Mouse (Mus musculus) lung, postnatal 0 days (tissue): ENCODE data around the gene Stmn3. TPM values are rescaled to one million over a fixed set of nuclear protein-coding genes. Genes with fewer than 3 reads are reported as not detected.
"Not testable (repeated sequence)": the region's sequence is repeated elsewhere in the genome, so short reads cannot be mapped to it uniquely, and the experiment has no call there.

Experiments
- ATAC-seq: fragments of 200-750 bp; cut with Nextera tagmentation; 2 replicates; pipeline ENCODE4 v1.8.0; 2017; ENCODE audit warnings: moderate library complexity
- DNase-seq: peaks from one replicate; pipeline ENCODE4 v3.0.0-alpha.2; 2016; ENCODE audit warnings: low spot score
- H3K27ac ChIP-seq: fragments of 300-500 bp; sonication (generic); 2 replicates; pipeline ENCODE4 v1.5.1; 2014; ENCODE audit warnings: antibody characterized with exemption, mild to moderate bottlenecking, low read length, mixed read lengths
- H3K27me3 ChIP-seq: fragments of 300-500 bp; sonication (generic); replicated peaks from 2 replicates; pipeline ENCODE4 v1.6.1; 2014; ENCODE audit warnings: low read length, mixed read lengths; ENCODE audit not compliant: insufficient read depth
- H3K36me3 ChIP-seq: fragments of 300-500 bp; sonication (generic); 2 replicates; pipeline ENCODE4 v1.6.1; 2014; ENCODE audit warnings: low read length, mixed read lengths; ENCODE audit not compliant: insufficient read depth
- H3K4me1 ChIP-seq: fragments of 300-500 bp; sonication (generic); 2 replicates; pipeline ENCODE4 v1.6.1; 2014; ENCODE audit warnings: antibody characterized with exemption, low read depth, low read length, mixed read lengths; ENCODE audit not compliant: insufficient read depth
- H3K4me2 ChIP-seq: fragments of 300-500 bp; sonication (generic); replicated peaks from 2 replicates; pipeline ENCODE4 v1.6.1; 2014; ENCODE audit warnings: low read depth, mild to moderate bottlenecking, low read length, moderate library complexity, mixed read lengths
- H3K4me3 ChIP-seq: fragments of 300-500 bp; sonication (generic); 2 replicates; pipeline ENCODE4 v1.5.1; 2014; ENCODE audit warnings: low read depth, low read length
- H3K9ac ChIP-seq: fragments of 300-500 bp; sonication (generic); replicated peaks from 2 replicates; pipeline ENCODE4 v1.6.1; 2014; ENCODE audit warnings: low read depth, mild to moderate bottlenecking
- H3K9me3 ChIP-seq: fragments of 300-500 bp; sonication (generic); 2 replicates; pipeline ENCODE4 v1.6.1; 2016; ENCODE audit warnings: low read length, mixed read lengths
- CTCF ChIP-seq: IDR thresholded peaks from 2 replicates; pipeline ENCODE4 v1.5.1; 2016; ENCODE audit warnings: antibody characterized with exemption, mild to moderate bottlenecking
- EP300 ChIP-seq: IDR thresholded peaks from 2 replicates; pipeline ENCODE4 v1.6.1; 2016; ENCODE audit warnings: antibody characterized with exemption, mild to moderate bottlenecking, control low read depth
- WGBS: fragments of 180-500 bp; shearing (Covaris S2); extraction: QIAGEN DNeasy Blood & Tissue Kit; methylation state at CpG from one replicate; pipeline ENCODE4 v1.1.7; 2014; 5-methylcytosine and 5-hydroxymethylcytosine counted together
- polyA plus RNA-seq: library from polyadenylated mRNA; unstranded; fragments of >200 nt; fragmentation: Nextera tagmentation; extraction: Ambion mirVana; gene quantifications from 2 replicates; pipeline ENCODE4 v1.2.1, GENCODE M21; 2015

Stmn3 gene
- polyA plus RNA-seq, 1 experiment from 2014 or later = 0.95 TPM

DNA sequence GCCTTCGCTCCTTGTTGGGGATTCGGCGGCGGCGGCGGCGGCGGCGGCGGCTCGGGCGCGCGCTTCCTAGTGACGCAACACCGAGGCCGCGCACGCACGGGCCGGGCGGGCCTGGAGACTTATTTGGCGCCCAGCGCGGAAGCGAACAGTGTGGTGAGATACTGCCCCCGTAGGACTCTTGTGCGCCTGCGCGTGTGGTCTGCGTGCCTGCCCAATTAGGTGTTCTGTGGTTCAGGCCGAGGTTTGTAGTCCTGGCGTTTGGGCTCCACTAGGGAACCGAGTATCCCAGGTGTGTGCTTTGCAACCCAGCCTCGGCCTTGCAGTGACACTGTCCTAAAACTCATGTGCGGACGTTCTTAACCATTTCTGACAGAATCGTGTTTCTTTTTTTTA lies 26.3 kb downstream of the Stmn3 start, which contains the start of gene Gmeb2:
Gene Gmeb2 (minus strand): TSS at position 78 of the 393 bp plus-strand sequence.
- WGBS = 6% methylated on average over 34 of the region's 38 CpGs
- H3K9me3 ChIP-seq, H3K27me3 ChIP-seq, H3K36me3 ChIP-seq: not testable (repeated sequence)
- ATAC-seq (peak; percentile 97), DNase-seq (peak; percentile 98)
- peaks cover 11% of the 10 kb centered on the region; the same call in 1 of the 2 replicates for H3K4me1 ChIP-seq
- peak within 1 kb of the TSS; percentile 75 for H3K4me3 ChIP-seq
- H3K9ac ChIP-seq = peak within 1 kb of the TSS; percentile 75
- TF ChIP-seq CTCF = peak; percentile 51
- H3K27ac ChIP-seq = peak within 1 kb of the TSS; percentile 94
- peak within 1 kb of the TSS; percentile 70 for H3K4me2 ChIP-seq

DNA sequence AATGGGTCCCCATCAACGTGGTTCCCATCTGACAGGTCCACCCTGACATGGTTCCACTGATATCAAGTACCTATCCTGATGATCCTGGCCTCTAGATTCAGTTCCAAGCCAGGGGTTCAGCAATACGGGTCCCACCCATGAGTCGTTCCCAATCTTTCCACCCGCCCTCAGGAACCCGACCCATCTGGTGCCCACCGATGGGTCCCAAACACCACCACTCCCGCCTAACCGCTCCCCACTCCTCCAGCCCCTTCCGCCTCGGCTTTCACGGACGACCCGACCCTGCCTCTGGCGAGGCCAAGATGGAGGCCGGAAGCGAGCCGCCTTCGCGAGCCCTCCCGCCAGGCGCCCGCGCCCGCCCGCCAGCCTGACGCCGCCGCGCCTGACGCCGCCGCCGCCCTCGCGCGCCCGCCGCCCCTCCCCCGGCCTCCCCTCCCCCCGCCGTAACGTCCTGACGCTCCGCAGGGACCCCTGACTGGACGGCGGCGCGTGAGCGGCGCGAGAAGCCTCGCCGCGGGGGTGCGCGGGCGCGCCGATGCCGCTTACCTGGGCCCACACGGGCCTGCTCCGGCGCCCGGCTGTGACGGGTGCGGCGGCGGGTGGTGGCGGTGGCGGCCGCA lies 26.9 kb downstream of the Stmn3 start:
- peak overlapping the region; percentile 70 for H3K4me2 ChIP-seq
- H3K27ac ChIP-seq = peak overlapping the region; percentile 94
- peak overlapping the region; percentile 75 for H3K9ac ChIP-seq
- no peaks in the 10 kb centered on the region for H3K9me3 ChIP-seq
- H3K36me3 ChIP-seq = no peaks in the 10 kb centered on the region
- peak overlapping the region; percentile 75 for H3K4me3 ChIP-seq
- H3K4me1 ChIP-seq = peaks cover 11% of the 10 kb centered on the region; the same call in 1 of the 2 replicates
- DNase-seq = peak; percentile 92
- H3K27me3 ChIP-seq = no peaks in the 10 kb centered on the region
- WGBS = 2% methylated on average over 23 of the region's 71 CpGs
- no peak for TF ChIP-seq CTCF
- TF ChIP-seq EP300 = no peak
- peak; percentile 92 for ATAC-seq

DNA sequence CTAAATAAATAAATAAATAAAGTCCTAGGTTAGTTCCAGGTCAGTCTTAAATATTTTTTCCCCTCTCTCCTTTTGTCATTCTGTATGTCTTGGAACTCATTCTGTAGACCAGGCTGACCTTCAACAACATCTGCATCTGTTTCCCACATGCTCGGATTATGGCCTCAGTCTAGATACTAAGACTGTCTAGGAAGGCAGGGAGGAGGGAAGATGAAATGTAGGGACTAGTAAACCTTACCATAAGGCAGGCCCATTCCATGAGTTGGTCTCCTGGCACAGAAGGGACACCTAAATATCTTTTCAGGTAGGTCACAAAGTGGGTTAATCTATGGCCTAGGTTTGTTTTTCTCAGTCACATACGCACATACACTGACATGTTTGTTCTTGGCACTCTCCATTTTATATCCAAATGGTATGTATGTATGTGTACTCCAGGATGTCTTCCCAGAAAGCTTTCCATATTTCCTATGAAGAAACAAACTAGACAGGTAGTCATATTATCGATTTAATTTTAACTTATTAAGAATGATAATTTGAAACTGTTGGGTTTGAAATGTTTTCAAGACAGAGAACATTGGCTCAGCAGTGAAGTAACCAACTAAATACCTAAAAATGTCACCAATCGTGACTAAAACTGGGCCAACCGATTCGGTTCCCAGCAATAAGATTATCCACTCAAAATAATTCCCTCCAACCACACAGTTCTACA lies 27.5 kb downstream of the Stmn3 start:
- peak overlapping the region; percentile 75 for H3K9ac ChIP-seq
- H3K36me3 ChIP-seq = no peaks in the 10 kb centered on the region
- no peaks in the 10 kb centered on the region for H3K9me3 ChIP-seq
- TF ChIP-seq CTCF = no peak
- TF ChIP-seq EP300 = no peak
- H3K27me3 ChIP-seq = no peaks in the 10 kb centered on the region
- H3K4me2 ChIP-seq = peak overlapping the region; percentile 70
- no peak for ATAC-seq
- H3K4me3 ChIP-seq = peak overlapping the region; percentile 75
- peak; percentile 16 for DNase-seq
- H3K4me1 ChIP-seq = peaks cover 11% of the 10 kb centered on the region; the same call in 1 of the 2 replicates
- peak overlapping the region; percentile 94 for H3K27ac ChIP-seq
- 44% methylated on average over 6 of the region's 6 CpGs for WGBS

DNA sequence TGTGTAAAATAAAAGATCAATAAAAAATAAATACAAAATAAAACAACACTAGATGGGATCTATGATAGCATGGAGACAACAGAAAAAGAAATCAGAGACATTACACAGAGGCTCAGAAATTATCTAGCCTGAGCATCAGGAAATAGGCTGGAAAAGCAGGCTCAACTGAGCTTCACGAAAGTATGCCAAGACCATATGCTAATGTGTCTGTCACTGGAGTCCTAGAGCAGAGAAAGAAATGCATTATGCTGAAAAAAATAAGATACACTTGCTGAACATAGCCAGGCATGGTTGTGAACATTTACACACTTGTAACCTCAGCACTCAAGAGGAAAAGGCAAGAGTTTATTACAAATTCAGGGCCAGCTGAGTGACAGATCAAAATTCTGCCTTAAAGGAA lies 34.3 kb downstream of the Stmn3 start:
- H3K36me3 ChIP-seq = 0 out of 2 replicates have a peak, but pooled peaks cover 2% of the 10 kb centered on the region
- no peak for DNase-seq
- WGBS = 61% methylated on average over 1 of the region's 1 CpGs

DNA sequence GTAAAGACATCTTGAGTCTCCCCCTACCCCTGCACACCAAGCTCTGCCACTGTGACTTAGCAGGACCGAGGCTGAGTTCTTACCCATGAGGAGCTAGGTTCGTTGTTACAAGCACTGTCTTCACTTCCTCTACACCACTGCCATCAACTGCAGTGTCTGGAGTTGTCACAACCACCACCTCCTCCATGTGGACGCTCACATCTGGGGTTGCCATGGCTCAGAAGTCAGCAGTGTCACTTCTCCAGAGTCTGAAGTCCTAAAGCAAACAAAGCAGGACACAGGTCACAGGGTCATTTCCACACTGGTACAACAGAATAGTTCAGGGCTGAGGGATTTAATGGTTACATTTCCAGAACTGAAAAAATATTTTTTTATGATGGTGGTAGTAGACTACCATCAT lies 36.4 kb downstream of the Stmn3 start:
- DNase-seq (no peak), ATAC-seq (no peak)
- Histone ChIP-seq H3K27me3 (no peaks in the 10 kb centered on the region), H3K4me2 (no peak overlapping the region), H3K4me1 (no peaks in the 10 kb centered on the region), H3K9ac (no peak overlapping the region), H3K4me3 (no peak overlapping the region), H3K9me3 (no peaks in the 10 kb centered on the region), H3K36me3 (0 out of 2 replicates have a peak, but pooled peaks cover 2% of the 10 kb centered on the region), H3K27ac (no peak overlapping the region)
- no peak for TF ChIP-seq CTCF
- TF ChIP-seq EP300 = no peak
- 45% methylated on average over 3 of the region's 3 CpGs for WGBS

More for the DNA sequence above, 34.3 kb downstream of the Stmn3 start:
- Histone ChIP-seq H3K4me3 (no peak overlapping the region), H3K4me1 (no peaks in the 10 kb centered on the region), H3K4me2 (no peak overlapping the region), H3K9ac (no peak overlapping the region), H3K9me3 (no peaks in the 10 kb centered on the region), H3K27ac (no peak overlapping the region), H3K27me3 (no peaks in the 10 kb centered on the region)
- no peak for ATAC-seq
- TF ChIP-seq CTCF (no peak), EP300 (no peak)

DNA sequence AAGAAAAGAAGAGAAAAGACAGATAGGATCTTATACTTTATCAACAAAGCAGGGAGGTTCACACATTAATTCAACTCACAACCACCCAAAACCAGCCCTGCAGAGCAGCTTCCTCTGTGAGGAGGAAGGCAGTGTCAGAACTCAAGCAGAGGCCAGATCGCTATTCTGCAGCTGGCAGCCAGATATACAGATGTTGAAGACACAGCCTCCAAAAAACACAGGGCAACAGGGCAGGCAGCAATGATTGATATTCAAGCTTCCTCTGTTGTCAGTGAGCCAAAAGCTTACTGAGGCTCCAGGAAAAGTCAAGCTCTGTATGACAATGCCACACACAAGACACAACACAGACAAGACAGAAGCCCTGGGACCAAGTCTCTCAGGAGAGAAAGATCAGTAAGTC lies 37.5 kb downstream of the Stmn3 start:
- Histone ChIP-seq H3K27me3 (no peaks in the 10 kb centered on the region), H3K4me1 (no peaks in the 10 kb centered on the region), H3K4me3 (no peak overlapping the region), H3K9ac (no peak overlapping the region), H3K4me2 (no peak overlapping the region), H3K9me3 (no peaks in the 10 kb centered on the region), H3K36me3 (0 out of 2 replicates have a peak, but pooled peaks cover 2% of the 10 kb centered on the region), H3K27ac (no peak overlapping the region)
- DNase-seq (peak; percentile 53), ATAC-seq (peak; percentile 62)
- WGBS = 53% methylated on average over 1 of the region's 1 CpGs
- TF ChIP-seq CTCF (no peak), EP300 (peak; percentile 56)
